Mouse (Mus musculus): ENCODE measurements around the gene Plpp7.
A peak's percentile ranks its signal among the peaks of the same experiment; 100 is the strongest.

Plpp7 gene

DNA sequence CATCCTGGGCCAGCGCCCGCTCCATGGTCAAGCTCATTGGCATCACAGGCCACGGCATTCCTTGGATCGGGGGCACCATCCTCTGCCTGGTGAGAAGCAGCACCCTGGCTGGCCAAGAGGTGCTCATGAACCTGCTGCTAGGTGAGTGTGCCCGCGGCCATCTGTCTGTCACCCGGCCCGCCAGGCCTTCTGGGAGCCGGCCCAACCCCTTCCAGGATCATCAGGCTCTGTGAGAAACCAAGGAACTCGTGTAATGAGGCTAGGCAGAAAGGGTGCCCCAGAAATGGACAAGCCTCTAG is 743 bp downstream of the Plpp7 start:
- no peak for DNase-seq (ENCODE audit: extremely low read depth, insufficient read length, low spot score)

DNA sequence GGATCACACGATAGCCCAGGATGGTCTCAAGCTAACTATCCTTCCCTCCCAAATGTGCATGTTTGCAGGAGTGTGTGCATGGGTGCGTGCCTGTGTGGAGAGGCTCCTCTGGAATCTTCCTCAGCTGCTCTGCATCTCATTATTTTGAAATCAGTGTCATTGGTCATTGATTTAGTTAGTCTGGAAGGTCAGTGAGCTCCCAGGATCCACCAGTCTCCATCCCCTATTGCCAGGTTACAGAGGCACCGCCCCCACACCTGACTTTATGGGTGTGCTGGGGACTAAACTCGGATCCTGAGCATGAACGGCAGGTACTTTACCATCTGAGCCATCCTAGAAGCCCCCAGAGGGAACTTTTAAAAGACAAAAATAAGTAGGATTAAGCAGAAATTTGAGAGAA is 7.6 kb downstream of the Plpp7 start:
- no peak for DNase-seq (ENCODE audit: extremely low read depth, insufficient read length, low spot score)

GRCm38 (mm10) chr2:32103557-32103956 is 8.2 kb downstream of the Plpp7 start:
- no peak for DNase-seq (ENCODE audit: extremely low read depth, insufficient read length, low spot score)

DNA sequence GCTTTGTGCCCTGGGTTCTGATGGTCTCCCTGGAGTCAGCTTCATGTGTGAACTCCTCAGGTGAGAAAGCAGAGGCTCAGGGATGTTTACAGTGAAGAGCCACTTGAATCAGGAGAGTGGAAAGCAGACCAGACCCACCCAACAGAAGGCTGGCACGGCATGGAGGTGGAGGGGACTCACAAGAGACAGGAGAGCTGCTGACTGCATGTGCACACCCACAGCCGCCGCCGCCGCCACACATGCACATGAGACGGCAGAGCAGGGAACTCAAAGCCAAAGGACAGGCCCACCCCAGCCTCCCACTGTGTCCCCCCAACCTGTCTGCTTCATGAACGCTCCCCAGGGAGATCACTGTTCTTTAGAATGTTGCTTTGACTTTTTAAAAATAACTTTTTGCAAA is 8.8 kb downstream of the Plpp7 start:
- no peak for DNase-seq (ENCODE audit: extremely low read depth, insufficient read length, low spot score)

GRCm38 (mm10) chr2:32105117-32105913 is 10.0 kb downstream of the Plpp7 start:
- DNase-seq (ENCODE audit: extremely low read depth, insufficient read length, low spot score): no peak

DNA sequence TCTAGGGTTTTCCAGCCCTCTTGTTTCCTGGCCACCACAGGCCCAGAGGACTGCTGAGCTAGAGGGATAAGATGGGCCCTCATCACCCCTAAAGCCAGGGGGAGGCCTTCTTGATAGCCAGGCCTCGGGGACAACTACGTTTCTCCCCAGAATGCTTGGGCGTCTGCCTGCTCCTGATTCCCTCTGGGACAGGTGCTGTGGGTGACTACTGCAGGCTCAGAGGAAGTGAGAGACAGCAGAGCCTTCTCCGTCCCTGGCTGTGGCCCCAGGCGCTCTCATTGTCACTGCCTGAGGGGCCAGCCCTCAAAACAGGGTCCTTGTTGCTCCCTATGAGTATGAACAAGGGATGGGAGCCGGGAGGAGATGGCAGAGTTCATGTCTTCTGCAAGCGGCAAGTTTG is 10.6 kb downstream of the Plpp7 start:
- no peak for DNase-seq (ENCODE audit: extremely low read depth, insufficient read length, low spot score)

DNA sequence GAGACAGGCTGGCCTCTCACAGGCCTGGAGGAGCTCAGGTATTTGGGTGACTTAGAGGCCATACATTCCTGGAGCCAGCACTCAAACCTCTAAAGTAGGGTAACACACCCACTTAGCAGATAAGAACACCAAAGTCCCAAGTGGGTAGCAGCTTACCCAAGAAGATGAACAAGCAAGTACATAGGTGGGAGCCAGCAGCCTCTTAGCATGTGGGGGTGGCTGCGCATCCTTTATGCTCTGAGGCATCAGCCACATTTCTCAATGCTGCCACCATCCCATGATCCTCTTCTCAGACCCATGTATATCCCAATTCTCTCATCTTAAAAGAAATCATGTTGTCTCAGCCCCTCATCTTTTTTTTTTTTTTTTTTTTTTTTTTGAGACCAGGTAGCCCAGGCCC is 15.9 kb downstream of the Plpp7 start:
- DNase-seq (ENCODE audit: extremely low read depth, insufficient read length, low spot score): no peak

DNA sequence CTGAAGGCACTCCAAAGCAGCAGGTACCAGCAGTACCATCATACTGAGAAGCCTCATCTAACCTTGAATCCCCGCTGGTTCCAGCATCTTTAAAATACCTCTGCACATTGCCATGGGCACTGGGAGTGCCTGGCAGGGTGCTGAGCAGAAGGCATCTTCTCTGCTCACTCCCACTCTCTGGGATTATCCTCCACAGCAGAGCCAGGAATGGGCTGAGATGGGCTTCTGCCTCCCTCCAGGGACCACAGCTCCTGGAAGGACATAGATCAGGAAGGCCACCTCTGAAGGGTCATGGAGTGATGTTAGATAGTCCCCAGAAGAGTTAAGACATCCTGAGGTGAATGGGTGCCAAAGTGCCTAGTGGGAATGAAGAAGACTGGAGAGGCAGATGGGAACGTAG is 17.2 kb downstream of the Plpp7 start:
- no peak for DNase-seq (ENCODE audit: extremely low read depth, insufficient read length, low spot score)

GRCm38 (mm10) chr2:32115851-32116268 is 20.5 kb downstream of the Plpp7 start:
- no peak for DNase-seq (ENCODE audit: extremely low read depth, insufficient read length, low spot score)

DNA sequence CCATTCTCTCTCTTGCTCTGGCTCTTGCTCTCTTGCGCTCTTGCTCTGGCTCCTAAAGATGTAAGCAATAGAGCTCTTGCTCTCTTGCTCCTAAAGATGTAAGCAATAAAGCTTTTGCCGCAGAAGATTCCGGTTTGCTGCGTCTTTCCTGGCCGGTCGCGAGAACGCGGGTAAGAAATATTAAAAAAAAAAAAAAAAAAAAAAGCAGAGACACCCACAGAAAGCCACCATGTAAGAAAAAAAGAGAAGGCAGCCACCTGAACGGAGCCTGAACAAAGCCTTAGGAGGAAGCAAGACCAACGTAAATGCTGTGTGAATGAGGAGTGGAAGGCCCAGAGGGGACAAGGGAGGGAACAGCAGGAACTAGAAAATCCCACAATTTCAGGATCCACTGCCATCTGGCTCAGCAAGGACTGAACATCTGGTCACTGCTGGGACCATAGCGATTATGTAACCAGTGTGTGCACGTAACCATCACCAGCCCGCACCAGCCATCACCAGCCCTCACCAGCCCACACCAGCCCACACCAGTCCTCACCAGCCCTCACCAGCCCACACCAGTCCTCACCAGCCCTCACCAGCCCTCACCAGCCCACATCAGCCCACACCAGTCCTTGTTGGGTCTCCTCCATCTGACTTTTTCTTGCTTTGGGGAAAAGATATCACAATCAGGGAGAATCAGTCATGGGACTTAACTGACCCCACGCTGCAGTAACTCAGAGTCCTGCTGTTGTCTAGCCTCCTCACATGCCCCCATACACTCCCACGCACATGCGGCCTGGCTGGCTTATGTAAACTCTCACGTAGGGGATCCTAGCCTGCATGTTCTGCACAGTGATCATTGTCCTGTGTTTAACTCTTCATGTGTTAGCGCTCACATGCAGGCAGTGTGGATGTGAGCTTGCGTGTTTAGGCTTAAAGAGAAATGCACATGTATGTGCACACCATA is 24.7 kb downstream of the Plpp7 start:
- no peak for DNase-seq (ENCODE audit: extremely low read depth, insufficient read length, low spot score)

DNA sequence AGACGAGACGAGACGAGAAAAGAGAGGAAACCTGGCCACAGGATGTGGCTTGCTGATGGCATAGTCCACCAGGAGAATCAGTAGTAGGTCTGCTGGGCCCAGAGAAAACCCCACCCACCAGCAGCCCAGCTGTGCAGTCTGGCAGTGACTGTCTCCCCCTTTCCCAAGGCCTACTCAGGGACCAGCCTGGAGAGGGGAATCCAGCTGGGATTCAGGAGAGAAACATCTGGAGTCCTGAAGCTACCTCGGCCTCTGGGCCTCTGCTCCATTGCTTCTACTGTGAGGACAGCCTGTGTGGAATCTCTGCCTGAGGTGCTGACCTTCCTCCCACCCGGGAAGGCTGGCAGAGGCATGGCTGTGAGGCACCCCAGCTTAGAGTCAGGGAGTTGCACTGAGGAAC is 25.8 kb downstream of the Plpp7 start:
- peak; percentile 45 for DNase-seq (ENCODE audit: extremely low read depth, insufficient read length, low spot score)

- DNase-seq (ENCODE audit: extremely low read depth, insufficient read length, low spot score): no peak
These were observed 26.5 kb downstream of the Plpp7 start for GRCm38 (mm10) chr2:32121785-32122184.

DNA sequence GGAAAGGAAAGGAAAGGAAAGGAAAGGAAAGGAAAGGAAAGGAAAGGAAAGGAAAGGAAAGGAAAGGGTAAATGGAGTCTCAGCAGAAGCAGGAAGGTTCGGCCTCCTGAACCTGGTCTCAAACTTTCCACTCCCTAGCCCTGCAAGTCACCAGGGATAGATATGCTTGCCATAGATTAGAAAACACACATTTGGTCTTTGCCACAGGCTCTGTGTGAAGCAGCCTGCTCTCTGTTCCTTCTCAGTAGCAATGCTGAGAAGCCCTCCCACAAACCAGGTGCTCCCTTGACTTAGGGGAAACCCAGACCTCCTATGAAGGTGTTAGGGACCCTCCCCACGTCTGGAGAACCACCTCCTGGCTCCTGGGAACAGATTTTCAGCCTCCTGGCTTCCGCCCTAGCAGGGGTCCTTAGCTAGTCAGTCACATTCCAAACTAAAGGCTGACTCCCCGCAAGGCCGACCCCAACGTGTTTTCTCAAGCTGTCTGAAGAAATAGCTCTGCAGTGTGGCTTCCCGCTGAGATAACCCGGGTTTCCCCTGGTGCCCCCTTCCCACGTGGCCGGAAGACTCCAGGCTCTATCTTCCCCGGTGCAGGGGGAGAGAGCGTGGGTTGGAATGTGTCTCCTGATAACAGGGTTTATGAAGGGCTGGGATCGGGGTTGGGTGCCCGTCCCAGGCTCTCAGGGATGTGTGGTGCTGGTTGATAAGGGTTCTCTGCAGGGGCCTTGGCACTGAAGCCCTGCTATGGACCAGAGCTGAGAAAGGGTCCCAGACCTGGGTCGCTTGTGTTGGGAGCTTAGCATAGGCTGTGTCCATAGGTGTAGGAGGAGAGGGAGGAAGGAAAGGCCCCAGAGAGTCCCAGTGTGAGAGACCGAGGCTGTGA is 32.6 kb downstream of the Plpp7 start:
- DNase-seq (ENCODE audit: extremely low read depth, insufficient read length, low spot score): no peak

DNA sequence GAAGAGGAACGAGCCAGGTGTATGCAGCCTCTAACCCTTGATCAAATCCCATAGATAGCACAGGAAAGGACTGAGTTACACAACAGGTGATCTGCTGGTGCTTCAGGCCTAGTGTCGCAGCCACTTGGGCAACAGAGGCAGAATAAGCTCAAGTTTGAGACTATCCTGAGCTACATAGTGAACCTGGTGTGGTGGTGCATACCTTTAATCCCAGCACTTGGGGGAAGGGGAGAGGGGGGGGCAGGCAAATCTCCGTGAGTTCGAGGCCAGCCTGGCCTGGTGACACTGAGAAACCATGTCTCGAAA is 33.2 kb downstream of the Plpp7 start:
- no peak for DNase-seq (ENCODE audit: extremely low read depth, insufficient read length, low spot score)

GRCm38 (mm10) chr2:32129383-32130074 is 34.2 kb downstream of the Plpp7 start:
- no peak for DNase-seq (ENCODE audit: extremely low read depth, insufficient read length, low spot score)

GRCm38 (mm10) chr2:32130435-32130834 is 35.1 kb downstream of the Plpp7 start:
- no peak for DNase-seq (ENCODE audit: extremely low read depth, insufficient read length, low spot score)

DNA sequence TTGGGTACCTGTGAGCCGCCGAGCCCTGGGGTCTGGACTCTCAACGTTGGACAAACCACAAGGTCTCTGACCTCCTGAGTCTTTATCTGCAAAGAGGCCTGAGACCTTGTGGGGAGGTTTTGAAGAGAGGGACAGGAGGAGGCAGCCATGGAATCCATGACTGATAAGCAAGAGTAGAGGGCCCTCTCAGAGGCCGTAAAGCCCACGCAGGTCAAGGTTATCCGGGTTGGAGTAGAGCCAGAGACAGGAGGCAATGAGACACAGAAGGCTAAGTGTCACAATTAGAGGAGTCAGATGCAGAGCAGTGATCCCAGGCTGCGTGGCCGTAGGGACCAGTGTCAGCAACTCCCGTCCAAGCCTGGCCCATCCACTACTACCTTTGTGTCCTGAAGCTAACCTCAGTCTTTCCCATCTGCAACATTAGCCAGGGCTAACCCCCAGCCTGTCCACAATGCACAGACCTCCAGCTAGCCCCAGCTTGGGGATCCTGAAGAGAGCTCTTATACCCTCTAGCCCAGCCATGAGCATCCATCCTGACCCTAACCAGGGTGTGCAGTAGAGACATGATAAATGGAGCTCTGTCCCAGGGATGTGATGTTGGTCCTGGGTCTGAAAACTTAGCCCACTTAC is 36.0 kb downstream of the Plpp7 start:
- no peak for DNase-seq (ENCODE audit: extremely low read depth, insufficient read length, low spot score)

GRCm38 (mm10) chr2:32131866-32132566 is 36.7 kb downstream of the Plpp7 start:
- no peak for DNase-seq (ENCODE audit: extremely low read depth, insufficient read length, low spot score)

- DNase-seq (ENCODE audit: extremely low read depth, insufficient read length, low spot score): peak; percentile 87
These were observed 37.3 kb downstream of the Plpp7 start for GRCm38 (mm10) chr2:32132567-32132992.
